Mouse (Mus musculus) lung, postnatal 0 days (tissue): Measurements from ENCODE around the gene Agxt.

Experiments
- CTCF ChIP-seq: IDR thresholded peaks from 2 replicates; pipeline ENCODE4 v1.5.1; 2016; ENCODE audit warnings: antibody characterized with exemption, mild to moderate bottlenecking
- EP300 ChIP-seq: IDR thresholded peaks from 2 replicates; pipeline ENCODE4 v1.6.1; 2016; ENCODE audit warnings: antibody characterized with exemption, mild to moderate bottlenecking, control low read depth

DNA sequence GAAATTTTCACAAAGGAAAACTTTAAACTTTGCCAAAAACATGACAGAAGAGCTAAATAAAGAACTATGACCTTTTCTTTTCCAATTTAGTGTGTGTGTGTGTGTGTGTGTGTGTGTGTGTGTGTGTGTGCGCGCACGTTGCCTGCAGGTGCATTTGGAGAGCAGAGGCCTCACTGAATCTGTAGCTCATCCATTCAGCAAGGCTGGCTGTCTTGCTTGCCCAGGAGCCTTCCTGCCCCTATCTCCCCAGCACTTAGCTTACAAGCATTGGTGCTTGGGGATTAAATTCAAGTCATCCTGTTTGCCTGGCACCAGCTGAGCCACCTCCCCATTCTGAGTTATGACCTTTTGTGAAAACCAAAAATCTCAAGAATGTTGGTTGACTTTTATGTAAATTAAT, 42.5 kb upstream of the Agxt start:
- TF ChIP-seq CTCF (no peak), EP300 (no peak)
